Mouse (Mus musculus) neural tube, embryonic 14.5 days (tissue): ENCODE measurements at regions not wholly inside any gene's neighbourhood (a gene's known extent, or its start where the extent isn't known, plus 50 kb on each side); places are given as distances from the start of the nearest gene placed in this dataset.

Experiments
- ATAC-seq: fragments of 200-750 bp; cut with Nextera tagmentation; 2 replicates; pipeline ENCODE4 v1.8.0; 2017; ENCODE audit warnings: low read depth, mild to moderate bottlenecking, moderate TSS enrichment, moderate library complexity
- H3K27ac ChIP-seq: fragments of 300-500 bp; sonication (generic); 2 replicates; pipeline ENCODE4 v1.5.1; 2014; ENCODE audit warnings: low read depth, mild to moderate bottlenecking, control low read depth, low read length, moderate library complexity, mixed read lengths
- H3K27me3 ChIP-seq: fragments of 300-500 bp; sonication (generic); 2 replicates; pipeline ENCODE4 v1.6.1; 2014; ENCODE audit warnings: low read length; ENCODE audit not compliant: control insufficient read depth, insufficient read depth
- H3K36me3 ChIP-seq: fragments of 300-500 bp; sonication (generic); 2 replicates; pipeline ENCODE4 v1.6.1; 2014; ENCODE audit warnings: low read length, mixed read lengths; ENCODE audit not compliant: control insufficient read depth, insufficient read depth
- H3K4me1 ChIP-seq: fragments of 300-500 bp; sonication (generic); 2 replicates; pipeline ENCODE4 v1.6.1; 2014; ENCODE audit warnings: low read length; ENCODE audit not compliant: control insufficient read depth, insufficient read depth
- H3K4me2 ChIP-seq: fragments of 300-500 bp; sonication (generic); 2 replicates; pipeline ENCODE4 v1.6.1; 2014; ENCODE audit warnings: mild to moderate bottlenecking, low read depth, low read length, control low read depth
- H3K4me3 ChIP-seq: fragments of 300-500 bp; sonication (generic); 2 replicates; pipeline ENCODE4 v1.5.1; 2014; ENCODE audit warnings: low read depth, low read length, control low read depth, mixed read lengths
- H3K9ac ChIP-seq: fragments of 300-500 bp; sonication (generic); replicated peaks from 2 replicates; pipeline ENCODE4 v1.6.1; 2014; ENCODE audit warnings: low read depth, mild to moderate bottlenecking, control low read depth, low read length, mixed read lengths
- H3K9me3 ChIP-seq: fragments of 300-500 bp; sonication (generic); 2 replicates; pipeline ENCODE4 v1.6.1; 2016; ENCODE audit warnings: low read length; ENCODE audit not compliant: control insufficient read depth
- WGBS: fragments of 180-500 bp; shearing (Covaris S2); extraction: QIAGEN DNeasy Blood & Tissue Kit; methylation state at CpG from one replicate; pipeline ENCODE4 v1.1.7; 2014; 5-methylcytosine and 5-hydroxymethylcytosine counted together

GRCm38 (mm10) chr17:83917781-83918180 lies 70.0 kb upstream of the Haao start:
- no peak overlapping the region for H3K9ac ChIP-seq
- WGBS: 78% methylated on average over 4 of the region's 4 CpGs
- H3K9me3 ChIP-seq: no peaks in the 10 kb centered on the region
- no peaks in the 10 kb centered on the region for H3K4me1 ChIP-seq
- H3K27ac ChIP-seq: no peak overlapping the region
- H3K4me3 ChIP-seq: no peak overlapping the region
- H3K27me3 ChIP-seq: no peaks in the 10 kb centered on the region
- no peaks in the 10 kb centered on the region for H3K36me3 ChIP-seq
- no peak for ATAC-seq
- no peak overlapping the region for H3K4me2 ChIP-seq

GRCm38 (mm10) chr17:83916684-83917166 lies 69.0 kb upstream of the Haao start:
- 0 out of 2 replicates have a peak, but pooled peaks have one; percentile 34 for ATAC-seq
- H3K9ac ChIP-seq: no peak overlapping the region
- H3K36me3 ChIP-seq: no peaks in the 10 kb centered on the region
- H3K4me3 ChIP-seq: no peak overlapping the region
- H3K27ac ChIP-seq: no peak overlapping the region
- 64% methylated on average over 10 of the region's 10 CpGs for WGBS
- H3K4me1 ChIP-seq: no peaks in the 10 kb centered on the region
- H3K4me2 ChIP-seq: no peak overlapping the region
- H3K27me3 ChIP-seq: no peaks in the 10 kb centered on the region
- no peaks in the 10 kb centered on the region for H3K9me3 ChIP-seq

GRCm38 (mm10) chr17:83915034-83915433 lies 67.3 kb upstream of the Haao start:
- Histone ChIP-seq H3K4me2 (no peak overlapping the region), H3K4me1 (no peaks in the 10 kb centered on the region), H3K4me3 (no peak overlapping the region), H3K36me3 (no peaks in the 10 kb centered on the region), H3K9ac (no peak overlapping the region), H3K27ac (no peak overlapping the region), H3K9me3 (no peaks in the 10 kb centered on the region), H3K27me3 (no peaks in the 10 kb centered on the region)
- no peak for ATAC-seq

GRCm38 (mm10) chr17:83914603-83915002 lies 66.8 kb upstream of the Haao start:
- 96% methylated on average over 1 of the region's 1 CpGs for WGBS
- H3K4me2 ChIP-seq: no peak overlapping the region
- no peak for ATAC-seq
- H3K9me3 ChIP-seq: no peaks in the 10 kb centered on the region
- H3K27me3 ChIP-seq: no peaks in the 10 kb centered on the region
- no peak overlapping the region for H3K27ac ChIP-seq
- H3K36me3 ChIP-seq: no peaks in the 10 kb centered on the region
- H3K4me1 ChIP-seq: no peaks in the 10 kb centered on the region
- H3K9ac ChIP-seq: no peak overlapping the region
- no peak overlapping the region for H3K4me3 ChIP-seq

GRCm38 (mm10) chr17:83913711-83914415 lies 66.1 kb upstream of the Haao start:
- Histone ChIP-seq H3K36me3 (no peaks in the 10 kb centered on the region), H3K4me3 (no peak overlapping the region), H3K27ac (no peak overlapping the region), H3K4me2 (no peak overlapping the region), H3K9ac (no peak overlapping the region), H3K9me3 (no peaks in the 10 kb centered on the region), H3K4me1 (no peaks in the 10 kb centered on the region), H3K27me3 (no peaks in the 10 kb centered on the region)
- no peak for ATAC-seq
- WGBS: 73% methylated on average over 13 of the region's 13 CpGs

- H3K9ac ChIP-seq: no peak overlapping the region
- no peak for ATAC-seq
- no peak overlapping the region for H3K4me3 ChIP-seq
- 90% methylated on average over 6 of the region's 6 CpGs for WGBS
- no peak overlapping the region for H3K4me2 ChIP-seq
- no peaks in the 10 kb centered on the region for H3K4me1 ChIP-seq
- no peaks in the 10 kb centered on the region for H3K9me3 ChIP-seq
- H3K27ac ChIP-seq: no peak overlapping the region
- no peaks in the 10 kb centered on the region for H3K27me3 ChIP-seq
- no peaks in the 10 kb centered on the region for H3K36me3 ChIP-seq
Measured at GRCm38 (mm10) chr17:83912421-83912820, 64.7 kb upstream of the Haao start.

GRCm38 (mm10) chr17:83908811-83909210 lies 61.0 kb upstream of the Haao start:
- H3K36me3 ChIP-seq: no peaks in the 10 kb centered on the region
- H3K9ac ChIP-seq: no peak overlapping the region
- H3K4me1 ChIP-seq: no peaks in the 10 kb centered on the region
- WGBS: 90% methylated on average over 6 of the region's 6 CpGs
- H3K4me3 ChIP-seq: no peak overlapping the region
- H3K9me3 ChIP-seq: no peaks in the 10 kb centered on the region
- H3K27ac ChIP-seq: no peak overlapping the region
- no peaks in the 10 kb centered on the region for H3K27me3 ChIP-seq
- H3K4me2 ChIP-seq: no peak overlapping the region
- no peak for ATAC-seq

GRCm38 (mm10) chr17:83907538-83907937 lies 59.8 kb upstream of the Haao start:
- H3K4me1 ChIP-seq: no peaks in the 10 kb centered on the region
- 93% methylated on average over 3 of the region's 3 CpGs for WGBS

GRCm38 (mm10) chr17:83906751-83907537 lies 59.2 kb upstream of the Haao start:
- Histone ChIP-seq H3K4me1 (no peaks in the 10 kb centered on the region; the same call in 1 of the 2 replicates), H3K4me3 (no peak overlapping the region), H3K9ac (no peak overlapping the region), H3K27me3 (no peaks in the 10 kb centered on the region), H3K36me3 (no peaks in the 10 kb centered on the region), H3K9me3 (no peaks in the 10 kb centered on the region), H3K27ac (no peak overlapping the region), H3K4me2 (no peak overlapping the region)
- ATAC-seq: no peak
- WGBS: 92% methylated on average over 12 of the region's 12 CpGs

More at GRCm38 (mm10) chr17:83907538-83907937, 59.8 kb upstream of the Haao start:
- no peak for ATAC-seq
- Histone ChIP-seq H3K9me3 (no peaks in the 10 kb centered on the region), H3K27me3 (no peaks in the 10 kb centered on the region), H3K4me2 (no peak overlapping the region), H3K27ac (no peak overlapping the region), H3K9ac (no peak overlapping the region), H3K4me3 (no peak overlapping the region), H3K36me3 (no peaks in the 10 kb centered on the region)
